Mouse (Mus musculus) ES-E14 (cell line): ENCODE measurements around the gene Thap8. TPM values are rescaled to one million over a fixed set of nuclear protein-coding genes. Genes with fewer than 3 reads are reported as not detected.

Experiments
- DNase-seq: peaks from one replicate; pipeline ENCODE4 v3.0.0-alpha.2; 2013; ENCODE audit warnings: low read depth, low spot score
- H3K27ac ChIP-seq: 2 replicates; pipeline ENCODE4 v1.5.1; 2012; ENCODE audit warnings: low read depth, mild to moderate bottlenecking, low read length, moderate library complexity, mixed read lengths; ENCODE audit not compliant: poor library complexity, insufficient read depth, severe bottlenecking
- H3K36me3 ChIP-seq: 2 replicates; pipeline ENCODE4 v1.6.1; 2012; ENCODE audit warnings: mild to moderate bottlenecking, low read length, moderate library complexity, mixed read lengths; ENCODE audit not compliant: control insufficient read depth, poor library complexity, insufficient read depth, severe bottlenecking
- H3K4me1 ChIP-seq, 2 experiments: fragments of 150-350 bp in 1 of 2; sonication (generic) in 1 of 2; 2 replicates each; pipeline ENCODE4 v1.6.1; 2012; ENCODE audit warnings: low read length in 2 of 2, mild to moderate bottlenecking in 1 of 2, mixed read lengths in 1 of 2; ENCODE audit not compliant: control insufficient read depth in 2 of 2, insufficient read depth in 2 of 2, poor library complexity in 1 of 2
- H3K4me3 ChIP-seq, 2 experiments: fragments of 150-350 bp in 1 of 2; sonication (generic) in 1 of 2; 2 replicates each; pipeline ENCODE4 v1.5.1; 2012; ENCODE audit warnings: low read length in 2 of 2, low read depth in 1 of 2, mild to moderate bottlenecking in 1 of 2, mixed read lengths in 1 of 2; ENCODE audit not compliant: insufficient read depth in 1 of 2, poor library complexity in 1 of 2, severe bottlenecking in 1 of 2
- H3K9ac ChIP-seq: 2 replicates; pipeline ENCODE4 v1.6.1; 2012; ENCODE audit warnings: low read depth, mild to moderate bottlenecking, low read length, mixed read lengths; ENCODE audit not compliant: poor library complexity, insufficient read depth, severe bottlenecking
- H3K9me3 ChIP-seq: fragments of 150-350 bp; sonication (generic); 2 replicates; pipeline ENCODE4 v1.6.1; 2012; ENCODE audit warnings: low read depth, mild to moderate bottlenecking, low read length; ENCODE audit not compliant: control insufficient read depth, insufficient read depth
- CHD2 ChIP-seq: IDR thresholded peaks from 2 replicates; pipeline ENCODE4 v1.6.1; 2014; ENCODE audit warnings: mild to moderate bottlenecking, low read depth, low read length, inconsistent platforms
- HCFC1 ChIP-seq: IDR thresholded peaks from 2 replicates; pipeline ENCODE4 v1.6.1; 2012; ENCODE audit warnings: low read length, inconsistent platforms, borderline replicate concordance; ENCODE audit not compliant: insufficient read depth
- MAFK ChIP-seq: IDR thresholded peaks from 2 replicates; pipeline ENCODE4 v1.6.1; 2014; ENCODE audit warnings: mild to moderate bottlenecking, low read depth, low read length, inconsistent platforms; ENCODE audit not compliant: insufficient read depth
- ZC3H11A ChIP-seq: IDR thresholded peaks from 2 replicates; pipeline ENCODE4 v1.6.1; 2012; ENCODE audit warnings: low read depth, mild to moderate bottlenecking, inconsistent platforms, low read length, borderline replicate concordance
- ZNF384 ChIP-seq: IDR thresholded peaks from 2 replicates; pipeline ENCODE4 v1.6.1; 2012; ENCODE audit warnings: low read depth, low read length, inconsistent platforms
- in situ Hi-C, 2 experiments: fragments of 600-800 bp; cut with MboI; formaldehyde crosslinking; loops; one replicate each; pipeline ENCODE4 v1.15.1; 2025; ENCODE audit warnings: low sequenced_read_pairs in 2 of 2, inconsistent platforms in 1 of 2; ENCODE audit not compliant: unreplicated experiment in 2 of 2
- total RNA-seq: library from RNA; depleted of rRNA; stranded (reverse); fragments of 300-350 nt; gene quantifications from 2 replicates; pipeline ENCODE4 v1.2.3, GENCODE M21; 2012

The Thap8 gene
- total RNA-seq, 1 experiment, result 1.2 TPM

- Histone ChIP-seq H3K4me3 (no peak overlapping the region), H3K36me3 (peaks cover 39% of the 10 kb centered on the region), H3K9me3 (no peaks in the 10 kb centered on the region), H3K9ac (no peak overlapping the region), H3K4me1 (no peaks in the 10 kb centered on the region; a peak in 1 of 4 replicates), H3K27ac (no peak overlapping the region)
- in situ Hi-C loops, result no loop called here
- no peak for DNase-seq
- TF ChIP-seq ZNF384, result no peak
- no peak for TF ChIP-seq HCFC1
- no peak for TF ChIP-seq ZC3H11A
- TF ChIP-seq MAFK, result no peak
Measured at GRCm38 (mm10) chr7:30251956-30252954, 27.6 kb upstream of the Thap8 start.

DNA sequence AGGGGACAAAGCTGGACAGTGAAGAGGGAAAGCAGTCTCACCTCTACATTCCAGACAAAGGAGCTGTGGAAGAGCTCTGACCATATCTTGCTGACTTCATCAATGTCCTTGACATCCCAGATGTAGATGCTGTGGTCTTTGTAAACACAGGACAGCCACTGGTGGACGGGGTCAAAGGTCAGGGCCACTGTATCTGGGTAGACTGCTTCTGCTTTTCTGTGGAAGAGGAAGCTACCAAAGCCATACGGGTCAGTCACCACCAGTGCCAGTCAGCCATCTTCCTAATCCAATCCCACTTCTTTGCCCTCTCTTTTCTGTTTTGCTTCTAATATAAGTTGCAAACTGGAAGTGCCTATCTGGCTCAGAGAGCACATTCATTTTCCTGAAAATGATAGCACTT is 14.9 kb upstream of the Thap8 start:
- in situ Hi-C loops, result no loop called here
- H3K36me3 ChIP-seq, result peaks cover 54% of the 10 kb centered on the region
- peaks cover 0 to 22% of the 10 kb centered on the region in 2 experiments; a peak in 2 of 4 replicates for H3K4me1 ChIP-seq
- H3K9ac ChIP-seq, result no peak overlapping the region
- no peak overlapping the region for H3K4me3 ChIP-seq
- no peak overlapping the region; the same call in 1 of the 2 replicates for H3K27ac ChIP-seq
- DNase-seq, result no peak
- H3K9me3 ChIP-seq, result no peaks in the 10 kb centered on the region
- TF ChIP-seq CHD2 (no peak), ZC3H11A (no peak), HCFC1 (no peak), MAFK (no peak)

- H3K4me3 ChIP-seq, result no peak overlapping the region
- in situ Hi-C loops, result no loop called here
- H3K27ac ChIP-seq, result no peak overlapping the region; the same call in 1 of the 2 replicates
- DNase-seq, result no peak
- peaks cover 59% of the 10 kb centered on the region for H3K36me3 ChIP-seq
- no peaks in the 10 kb centered on the region for H3K9me3 ChIP-seq
- no peak overlapping the region for H3K9ac ChIP-seq
- TF ChIP-seq MAFK (no peak), ZC3H11A (no peak), HCFC1 (no peak), CHD2 (no peak), ZNF384 (no peak)
- H3K4me1 ChIP-seq, result peaks cover 0 to 22% of the 10 kb centered on the region in 2 experiments; a peak in 2 of 4 replicates
Measured at GRCm38 (mm10) chr7:30265531-30265930, 14.4 kb upstream of the Thap8 start.

GRCm38 (mm10) chr7:30265935-30266334 is 14.0 kb upstream of the Thap8 start:
- no peak overlapping the region; the same call in 1 of the 2 replicates for H3K27ac ChIP-seq
- peaks cover 59% of the 10 kb centered on the region for H3K36me3 ChIP-seq
- in situ Hi-C loops, result no loop called here

More at GRCm38 (mm10) chr7:30265935-30266334, 14.0 kb upstream of the Thap8 start:
- DNase-seq, result peak; percentile 83
- Histone ChIP-seq H3K4me1 (peaks cover 0 to 22% of the 10 kb centered on the region in 2 experiments; a peak in 2 of 4 replicates), H3K9ac (no peak overlapping the region), H3K4me3 (no peak overlapping the region), H3K9me3 (no peaks in the 10 kb centered on the region)
- TF ChIP-seq MAFK (peak; percentile 52; the same call in 1 of the 2 replicates), CHD2 (no peak), ZC3H11A (no peak)
